Mouse (Mus musculus) cortical plate, adult 2 months (tissue): ENCODE data around the gene 4931422A03Rik. TPM values are rescaled to one million over a fixed set of nuclear protein-coding genes. Genes with fewer than 3 reads are reported as not detected.

Experiments used
- H3K27ac ChIP-seq: fragments of 200-500 bp; 2 replicates; pipeline ENCODE4 v1.5.1; 2012; ENCODE audit warnings: low read length, control low read depth, inconsistent platforms; ENCODE audit not compliant: insufficient read depth
- H3K4me1 ChIP-seq: fragments of 200-500 bp; 2 replicates; pipeline ENCODE4 v1.6.1; 2011; ENCODE audit warnings: low read length; ENCODE audit not compliant: control insufficient read depth, insufficient read depth
- H3K4me3 ChIP-seq: fragments of 200-500 bp; 2 replicates; pipeline ENCODE4 v1.5.1; 2011; ENCODE audit warnings: mild to moderate bottlenecking, low read length, control low read depth; ENCODE audit not compliant: insufficient read depth
- CTCF ChIP-seq: fragments of 200-500 bp; IDR thresholded peaks from 2 replicates; pipeline ENCODE4 v1.5.1; 2011; ENCODE audit warnings: mild to moderate bottlenecking, control low read depth, low read length; ENCODE audit not compliant: insufficient read depth; ENCODE audit errors: extremely low read depth
- POLR2A ChIP-seq: fragments of 200-500 bp; IDR thresholded peaks from 2 replicates; pipeline ENCODE4 v1.6.1; 2011; ENCODE audit warnings: mild to moderate bottlenecking, low read length, control low read depth; ENCODE audit not compliant: insufficient read depth; ENCODE audit errors: extremely low read depth
- polyA plus RNA-seq: library from polyadenylated mRNA; depleted of rRNA; stranded (reverse); fragments of >200 nt; gene quantifications from 2 replicates; pipeline ENCODE4 v1.2.3, GENCODE M21; 2012

The 4931422A03Rik gene
- polyA plus RNA-seq, 1 experiment = not detected

DNA sequence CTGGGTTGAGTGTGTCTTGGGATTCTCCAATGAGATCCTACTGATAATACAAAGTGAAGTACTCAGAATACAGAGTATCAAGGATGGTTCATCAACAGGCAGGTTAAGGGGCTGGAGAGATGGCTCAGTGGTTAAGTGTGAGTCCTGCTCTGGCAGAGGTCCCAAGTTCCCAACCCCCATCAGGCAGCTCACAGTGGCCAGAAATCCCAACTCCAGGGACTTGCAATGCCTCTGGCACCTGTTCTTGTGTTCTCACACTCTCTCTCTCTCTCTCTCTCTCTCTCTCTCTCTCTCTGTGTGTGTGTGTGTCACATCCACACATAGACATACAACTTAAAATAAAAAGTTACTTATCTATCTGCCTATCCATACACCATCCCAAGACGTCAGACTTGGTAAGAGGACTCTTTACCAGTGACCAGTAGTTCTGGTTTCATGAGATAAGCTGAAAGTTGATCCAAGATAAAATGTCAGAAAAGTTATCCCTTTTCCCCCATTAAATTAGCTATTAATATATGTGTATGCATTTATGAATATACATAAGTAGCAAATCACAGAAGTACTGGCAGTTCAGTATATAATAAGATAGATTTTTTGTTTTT lies 16.4 kb upstream of the 4931422A03Rik start:
- H3K4me3 ChIP-seq = no peak overlapping the region
- no peaks in the 10 kb centered on the region for H3K4me1 ChIP-seq
- TF ChIP-seq POLR2A = no peak
- TF ChIP-seq CTCF = no peak

DNA sequence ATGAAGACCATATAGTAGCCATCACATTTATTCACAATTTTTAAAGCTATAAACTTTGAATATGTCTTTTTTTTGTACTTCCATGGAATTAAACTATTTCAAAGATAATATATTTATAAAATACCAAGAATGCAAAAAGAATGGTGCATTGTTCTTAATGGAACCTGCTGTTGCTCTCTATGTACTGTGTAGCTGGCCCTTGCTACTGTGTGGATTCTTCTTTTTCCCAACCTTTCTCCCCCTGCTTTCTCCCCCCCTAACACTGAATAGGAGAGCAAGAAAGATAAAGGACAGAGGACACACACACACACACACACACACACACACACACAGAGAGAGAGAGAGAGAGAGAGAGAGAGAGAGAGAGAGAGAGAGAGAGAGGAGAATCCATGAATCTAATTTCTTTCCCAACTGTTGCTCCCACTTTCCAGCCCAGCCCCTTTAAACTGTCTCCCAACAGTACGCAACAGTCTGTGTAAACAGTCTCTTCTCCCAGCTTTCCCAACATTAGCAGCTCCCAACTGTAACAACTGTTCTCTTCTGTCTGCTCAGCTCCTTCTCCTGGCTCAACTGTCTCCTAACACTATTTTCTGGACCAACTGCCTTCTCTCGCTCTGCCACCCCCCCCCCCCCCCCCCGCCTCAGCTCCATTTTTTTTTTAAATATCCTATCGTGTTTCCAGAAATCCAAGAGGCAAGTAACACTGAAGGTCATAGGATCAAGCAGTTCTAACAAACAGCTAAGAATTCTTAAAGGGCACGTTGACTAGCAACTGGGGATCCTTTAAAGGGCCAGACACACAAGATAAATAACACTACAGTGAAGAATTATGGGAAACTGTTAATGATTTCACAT lies 15.7 kb upstream of the 4931422A03Rik start:
- H3K27ac ChIP-seq = no peak overlapping the region
- H3K4me1 ChIP-seq = no peaks in the 10 kb centered on the region
- TF ChIP-seq POLR2A = no peak
- no peak for TF ChIP-seq CTCF
- no peak overlapping the region for H3K4me3 ChIP-seq

More for the DNA sequence above, 16.4 kb upstream of the 4931422A03Rik start:
- H3K27ac ChIP-seq = no peak overlapping the region

DNA sequence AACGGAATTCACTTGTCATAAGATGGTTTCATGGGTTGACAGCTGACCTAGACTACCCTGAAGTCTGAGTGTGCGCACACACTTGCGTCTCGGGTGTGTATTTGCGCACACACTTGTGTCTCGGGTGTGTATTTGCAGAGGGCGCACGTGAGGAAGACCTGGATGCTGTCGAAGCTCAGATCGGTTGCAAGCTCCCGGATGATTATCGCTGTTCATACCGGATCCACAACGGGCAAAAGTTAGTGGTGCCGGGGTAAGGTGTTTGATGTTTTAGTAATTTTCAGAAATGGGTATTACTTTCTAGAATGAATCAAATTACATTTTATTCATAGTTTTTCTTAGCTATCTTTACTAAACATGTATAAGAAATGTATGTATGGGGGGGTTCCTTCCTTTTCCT lies 14.6 kb upstream of the 4931422A03Rik start:
- Histone ChIP-seq H3K4me3 (no peak overlapping the region), H3K27ac (no peak overlapping the region), H3K4me1 (no peaks in the 10 kb centered on the region)
- no peak for TF ChIP-seq POLR2A
- TF ChIP-seq CTCF = no peak

DNA sequence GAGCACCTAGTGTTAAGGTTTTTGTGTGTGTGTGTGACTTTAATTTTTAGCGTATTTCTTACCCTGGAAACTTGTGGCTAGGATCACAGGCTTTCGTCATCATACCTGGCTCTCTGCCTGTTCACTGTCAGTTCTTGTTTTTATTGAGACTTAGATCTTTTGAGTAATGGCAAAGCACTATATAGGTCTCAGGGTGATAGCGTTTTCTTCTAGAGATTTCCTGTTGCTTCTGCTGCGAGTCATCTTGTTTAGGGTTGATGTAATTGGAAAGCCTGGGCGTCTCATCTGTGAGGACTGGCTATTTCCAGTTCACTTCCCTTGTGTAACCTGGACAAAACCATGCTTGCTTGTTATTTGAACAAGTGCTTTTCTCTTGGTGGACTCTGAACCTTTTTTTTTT lies 13.5 kb upstream of the 4931422A03Rik start:
- no peak overlapping the region for H3K27ac ChIP-seq
- TF ChIP-seq POLR2A (no peak), CTCF (no peak)
- no peaks in the 10 kb centered on the region for H3K4me1 ChIP-seq
- no peak overlapping the region for H3K4me3 ChIP-seq

DNA sequence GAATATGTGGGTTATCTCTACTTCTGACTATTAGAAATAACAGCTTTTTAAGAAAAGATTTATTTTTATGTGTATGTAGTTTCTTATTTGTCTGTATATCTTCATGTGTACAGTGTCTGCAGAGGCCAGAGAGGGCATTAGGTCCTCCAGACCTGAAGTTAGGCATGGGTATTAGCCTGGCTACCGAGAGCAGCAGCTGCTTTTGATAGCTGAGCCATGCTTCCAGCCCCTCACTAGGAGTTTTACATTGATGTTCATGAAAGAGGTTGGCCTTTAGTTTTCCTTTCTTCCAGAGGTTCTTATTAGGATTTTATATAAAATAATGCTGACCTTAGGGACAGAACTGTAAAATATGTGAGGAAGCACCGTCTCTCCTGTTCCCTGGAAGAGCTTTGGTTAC lies 10.1 kb upstream of the 4931422A03Rik start:
- no peak overlapping the region for H3K27ac ChIP-seq
- no peak for TF ChIP-seq POLR2A
- TF ChIP-seq CTCF = no peak
- H3K4me1 ChIP-seq = peaks cover 1% of the 10 kb centered on the region; the same call in 1 of the 2 replicates
- no peak overlapping the region for H3K4me3 ChIP-seq

DNA sequence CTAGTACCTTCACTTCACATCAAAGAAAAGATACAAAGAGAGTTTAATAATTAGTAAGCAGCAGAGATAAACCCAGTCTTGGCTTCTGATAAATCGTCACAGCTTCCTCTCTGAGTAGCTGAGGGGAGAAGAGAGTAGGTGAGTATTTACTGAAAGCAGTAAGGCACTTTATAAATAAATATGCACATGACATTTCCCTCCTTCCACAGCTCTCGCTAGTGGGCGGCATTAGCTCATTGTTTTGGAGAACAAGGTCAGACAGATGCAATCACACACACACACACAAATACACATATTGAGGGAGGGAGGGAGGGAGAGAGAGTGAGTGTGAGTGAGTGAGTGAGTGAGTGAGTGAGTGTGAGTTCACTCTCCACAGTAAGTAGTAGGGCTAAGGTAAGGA lies 8.2 kb upstream of the 4931422A03Rik start:
- H3K27ac ChIP-seq = no peak overlapping the region
- H3K4me1 ChIP-seq = peaks cover 1% of the 10 kb centered on the region; the same call in 1 of the 2 replicates
- H3K4me3 ChIP-seq = no peak overlapping the region
- TF ChIP-seq POLR2A (no peak), CTCF (no peak)

DNA sequence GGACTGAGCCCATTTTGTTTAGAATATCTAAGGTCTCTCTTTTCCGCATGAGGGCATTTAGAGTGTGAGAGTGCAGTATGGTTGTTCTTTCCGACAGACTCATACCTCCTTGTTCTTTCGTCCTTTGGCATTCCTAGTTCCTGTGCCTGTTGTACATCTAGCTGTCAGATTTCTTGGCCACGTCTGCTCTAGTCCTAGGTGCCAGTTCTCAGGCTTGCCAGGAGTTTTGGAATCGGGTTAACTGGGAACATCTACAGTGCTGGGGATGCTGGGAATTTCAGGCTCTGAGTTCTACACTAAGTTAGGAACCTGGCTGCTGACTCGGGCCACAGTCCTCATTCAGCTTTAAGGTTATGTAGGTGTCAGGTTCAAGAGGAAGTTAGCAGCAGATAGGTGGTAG lies 7.4 kb upstream of the 4931422A03Rik start:
- Histone ChIP-seq H3K4me3 (no peak overlapping the region), H3K27ac (no peak overlapping the region), H3K4me1 (peaks cover 1% of the 10 kb centered on the region; the same call in 1 of the 2 replicates)
- no peak for TF ChIP-seq CTCF
- no peak for TF ChIP-seq POLR2A

DNA sequence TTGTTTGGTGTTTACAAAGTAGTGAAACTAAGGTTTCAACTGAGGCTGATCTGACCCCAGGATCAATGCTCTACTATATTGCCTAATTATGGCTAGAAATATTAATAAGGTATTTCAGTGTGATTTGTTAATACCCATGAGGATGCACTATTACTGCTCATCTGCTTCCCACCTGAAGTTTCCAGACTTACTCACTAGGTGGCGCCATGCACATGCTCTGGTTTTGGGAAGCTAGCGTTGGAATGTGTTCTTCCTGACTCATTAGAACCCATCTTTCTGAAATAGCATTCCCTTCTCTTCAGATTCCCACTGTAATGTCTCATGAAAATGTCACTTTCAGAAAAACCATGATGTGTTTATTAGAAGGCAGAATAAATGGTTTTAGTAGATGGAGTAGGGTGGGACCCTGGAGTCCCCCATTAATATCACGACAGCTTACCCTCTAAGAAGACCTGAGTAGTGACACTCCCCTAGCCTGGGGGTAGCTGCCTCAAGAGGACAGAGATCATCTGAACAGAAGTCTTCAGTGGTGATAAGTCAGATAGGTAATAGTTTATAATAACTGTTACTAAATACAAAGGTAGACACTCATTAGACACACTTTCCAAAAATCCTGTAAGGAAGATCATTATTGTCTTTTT lies 6.8 kb upstream of the 4931422A03Rik start:
- Histone ChIP-seq H3K27ac (no peak overlapping the region), H3K4me1 (peaks cover 1% of the 10 kb centered on the region; the same call in 1 of the 2 replicates)
- TF ChIP-seq CTCF (peak; percentile 97), POLR2A (no peak)

DNA sequence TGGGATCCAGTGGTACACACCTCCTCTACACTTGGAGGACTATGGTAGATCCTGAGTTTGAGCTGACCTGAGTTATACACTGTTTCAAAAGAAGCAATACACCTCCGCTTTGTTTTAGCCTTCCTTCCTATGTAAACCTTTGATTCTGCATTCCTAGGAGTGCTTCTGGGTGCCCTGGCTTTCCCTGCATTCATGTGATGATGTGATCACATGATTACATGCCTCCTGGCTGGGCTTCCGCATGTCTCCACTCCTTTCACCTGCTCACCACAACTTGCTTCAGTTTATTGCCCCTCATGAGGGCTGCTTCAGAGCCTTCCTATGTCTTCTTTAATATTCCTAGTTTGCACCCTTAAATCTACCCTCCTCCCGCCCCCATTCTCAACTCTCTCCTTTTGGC lies 3.9 kb upstream of the 4931422A03Rik start:
- no peak overlapping the region for H3K27ac ChIP-seq
- no peak overlapping the region for H3K4me3 ChIP-seq
- TF ChIP-seq CTCF (no peak), POLR2A (no peak)
- peaks cover 6% of the 10 kb centered on the region; the same call in 1 of the 2 replicates for H3K4me1 ChIP-seq

More for the DNA sequence above, 6.8 kb upstream of the 4931422A03Rik start:
- no peak overlapping the region for H3K4me3 ChIP-seq
